Mouse (Mus musculus) right cerebral cortex, adult 2 months (tissue): ENCODE measurements at regions not wholly inside any gene's neighbourhood (a gene's known extent, or its start where the extent isn't known, plus 50 kb on each side); places are given as distances from the start of the nearest gene placed in this dataset.

Source experiments
- DNase-seq, 2 experiments: peaks; one replicate each; pipeline ENCODE4 v3.0.0; 2021 to 2022; ENCODE audit warnings: low spot score in 2 of 2

- no peak for DNase-seq
These were observed 2151.8 kb downstream of the 4930444P10Rik start for GRCm38 (mm10) chr1:13941351-13941750.

- DNase-seq: no peak
These were observed 2154.8 kb downstream of the 4930444P10Rik start for GRCm38 (mm10) chr1:13938344-13938743.

GRCm38 (mm10) chr1:13935938-13936491, 2157.1 kb downstream of the 4930444P10Rik start:
- DNase-seq: peak in 1 of 2 experiments; percentile 6

GRCm38 (mm10) chr1:13928679-13929078, 2164.4 kb downstream of the 4930444P10Rik start:
- DNase-seq: no peak

GRCm38 (mm10) chr1:13927964-13928363, 2165.2 kb downstream of the 4930444P10Rik start:
- DNase-seq: no peak

- DNase-seq: no peak
These were observed 2167.1 kb downstream of the 4930444P10Rik start for GRCm38 (mm10) chr1:13925994-13926393.

- no peak for DNase-seq
These were observed 2177.9 kb downstream of the 4930444P10Rik start for GRCm38 (mm10) chr1:13915216-13915615.

- no peak for DNase-seq
These were observed 2214.0 kb downstream of the 4930444P10Rik start for GRCm38 (mm10) chr1:13879126-13879525.

GRCm38 (mm10) chr1:13873925-13874324, 2219.2 kb downstream of the 4930444P10Rik start:
- no peak for DNase-seq

- DNase-seq: no peak
These were observed 2220.6 kb downstream of the 4930444P10Rik start for GRCm38 (mm10) chr1:13872536-13872935.

- peak; percentile 29 to 53 for DNase-seq
These were observed 2222.4 kb downstream of the 4930444P10Rik start for GRCm38 (mm10) chr1:13870631-13871286.

- DNase-seq: no peak
These were observed 2227.4 kb downstream of the 4930444P10Rik start for GRCm38 (mm10) chr1:13865713-13866112.

GRCm38 (mm10) chr1:13863712-13864111, 2229.4 kb downstream of the 4930444P10Rik start:
- DNase-seq: no peak

GRCm38 (mm10) chr1:13861070-13861511, 2232.0 kb downstream of the 4930444P10Rik start:
- no peak for DNase-seq

GRCm38 (mm10) chr1:13860469-13860868, 2232.7 kb downstream of the 4930444P10Rik start:
- no peak for DNase-seq

GRCm38 (mm10) chr1:13859723-13860122, 2233.4 kb downstream of the 4930444P10Rik start:
- no peak for DNase-seq

- no peak for DNase-seq
These were observed 2234.6 kb downstream of the 4930444P10Rik start for GRCm38 (mm10) chr1:13858371-13859018.

- DNase-seq: no peak
These were observed 2236.1 kb downstream of the 4930444P10Rik start for GRCm38 (mm10) chr1:13856998-13857397.

- DNase-seq: no peak
These were observed 2242.0 kb downstream of the 4930444P10Rik start for GRCm38 (mm10) chr1:13851144-13851543.

GRCm38 (mm10) chr1:13849071-13849470, 2244.1 kb downstream of the 4930444P10Rik start:
- no peak for DNase-seq

GRCm38 (mm10) chr1:13846336-13846865, 2246.7 kb downstream of the 4930444P10Rik start:
- no peak for DNase-seq

- DNase-seq: no peak
These were observed 2252.9 kb downstream of the 4930444P10Rik start for GRCm38 (mm10) chr1:13840309-13840622.
